7 mouse cellular contexts compared by ENCODE assay signal in genomic region chr2:170511073-170511891, GRCm38 (mm10). TPM values are rescaled to one million over a fixed set of nuclear protein-coding genes. Genes with fewer than 3 reads are reported as not detected.
DNase-seq lines count a peak whose midpoint lies in the region; ATAC-seq and TF ChIP-seq lines count a peak whose summit lies in the region.

No protein-coding gene starts in this region.

- 0 out of 2 replicates have a peak, but pooled peaks have one; percentile 14 for TF ChIP-seq POLR2A in small intestine, adult 2 months (IDR thresholded peaks at IDR 0.05; ENCODE audit: low read depth, low read length)

- no peaks in the 10 kb centered on the region for H3K9me3 ChIP-seq in intestine, postnatal 0 days (ENCODE audit: control insufficient read depth)
- H3K9me3 ChIP-seq in midbrain, embryonic 12.5 days, result no peaks in the 10 kb centered on the region

- under 1% methylated on average over 60 of the region's 69 CpGs for WGBS in intestine, postnatal 0 days
- under 1% methylated on average over 56 of the region's 69 CpGs for WGBS in midbrain, embryonic 12.5 days
- under 1% methylated on average over 69 of the region's 69 CpGs for WGBS in small intestine, adult 2 months

- peak overlapping the region; percentile 75 for H3K27ac ChIP-seq in intestine, postnatal 0 days (ENCODE audit: low read depth, low read length)
- peak overlapping the region; percentile 78 for H3K27ac ChIP-seq in midbrain, embryonic 12.5 days (replicated peaks)
- peak overlapping the region; percentile 68 for H3K27ac ChIP-seq in small intestine, adult 2 months (ENCODE audit: insufficient read depth, low read depth, low read length)

- peak; percentile 97 for TF ChIP-seq CTCF in intestine, postnatal 0 days (IDR thresholded peaks at IDR 0.05; ENCODE audit: low read depth)
- peak; percentile 99 for TF ChIP-seq CTCF in small intestine, adult 2 months (IDR thresholded peaks at IDR 0.05; ENCODE audit: extremely low read depth, insufficient read length, insufficient replicate concordance, low read depth, low read length)

- peak overlapping the region; percentile 90 for H3K9ac ChIP-seq in intestine, postnatal 0 days (ENCODE audit: low read depth, low read length)
- peak overlapping the region; percentile 95 for H3K9ac ChIP-seq in midbrain, embryonic 12.5 days (replicated peaks)

- intact Hi-C loops in left cerebral cortex, postnatal 4 days (cut with DNase I), result no loop called here

- H3K4me2 ChIP-seq in intestine, postnatal 0 days (replicated peaks; ENCODE audit: low read depth), result peak overlapping the region; percentile 87
- peak overlapping the region; percentile 82 for H3K4me2 ChIP-seq in midbrain, embryonic 12.5 days (replicated peaks)

- 0 out of 2 replicates have a peak, but pooled peaks cover 3% of the 10 kb centered on the region for H3K27me3 ChIP-seq in intestine, postnatal 0 days (replicated peaks; ENCODE audit: control insufficient read depth, insufficient read depth, low read length)
- H3K27me3 ChIP-seq in midbrain, embryonic 12.5 days, result 0 out of 2 replicates have a peak, but pooled peaks cover 2% of the 10 kb centered on the region
- H3K27me3 ChIP-seq in small intestine, adult 2 months (ENCODE audit: control insufficient read depth, insufficient read depth, low read length), result no peaks in the 10 kb centered on the region

- H3K4me3 ChIP-seq in intestine, postnatal 0 days (ENCODE audit: low read depth, low read length), result peak overlapping the region; percentile 99
- H3K4me3 ChIP-seq in midbrain, embryonic 12.5 days, result peak overlapping the region; percentile 97
- peak overlapping the region; percentile 84 for H3K4me3 ChIP-seq in small intestine, adult 2 months (ENCODE audit: low read depth, low read length)

- peaks cover 7% of the 10 kb centered on the region for H3K36me3 ChIP-seq in intestine, postnatal 0 days (ENCODE audit: control insufficient read depth, insufficient read depth)
- H3K36me3 ChIP-seq in midbrain, embryonic 12.5 days, result peaks cover 10% of the 10 kb centered on the region
- H3K36me3 ChIP-seq in small intestine, adult 2 months (ENCODE audit: control insufficient read depth, insufficient read depth, low read length), result peaks cover 2% of the 10 kb centered on the region

- peak; percentile 93 for DNase-seq in adrenal gland, adult 2 months
- DNase-seq in embryo, embryonic 11.5 days (ENCODE audit: low read depth, low spot score), result peak; percentile 86
- peak; percentile 88 to 90 for DNase-seq in gastrocnemius, postnatal 4 days (ENCODE audit: low spot score in 2 of 2)
- peak; percentile 92 for DNase-seq in left cerebral cortex, postnatal 4 days

- H3K4me1 ChIP-seq in intestine, postnatal 0 days (replicated peaks; ENCODE audit: control insufficient read depth, insufficient read depth, low read length), result no peaks in the 10 kb centered on the region
- peaks cover 22% of the 10 kb centered on the region for H3K4me1 ChIP-seq in midbrain, embryonic 12.5 days
- H3K4me1 ChIP-seq in small intestine, adult 2 months (ENCODE audit: control insufficient read depth, insufficient read depth, insufficient read length, low read length), result peaks cover 5% of the 10 kb centered on the region; the same call in 1 of the 2 replicates

- ATAC-seq in intestine, postnatal 0 days, result peak; percentile 85
- ATAC-seq in midbrain, embryonic 12.5 days (ENCODE audit: low FRiP score, low read depth), result peak; percentile 84

RNA-seq across cellular contexts. Expression of gene Cyp24a1, which starts 14.3 kb away (rescaled TPM):
- not detected for total RNA-seq in adrenal gland, adult 2 months (2021)
- 0.04 and 0.06 TPM in 2 replicates for polyA plus RNA-seq in adrenal gland, adult 2 months (2012; rRNA removed)
- total RNA-seq in gastrocnemius, postnatal 4 days (2021), result not detected
- polyA plus RNA-seq in intestine, postnatal 0 days (2015; fragmentation: Nextera tagmentation; extraction: Ambion mirVana), result not detected in 2 replicates
- total RNA-seq in left cerebral cortex, postnatal 4 days (2021), result not detected
- 0.08 TPM in 1 of 2 replicates, not detected in the other for polyA plus RNA-seq in midbrain, embryonic 12.5 days (2016; fragmentation: Nextera tagmentation; extraction: Ambion mirVana)
- not detected in 2 replicates for polyA plus RNA-seq in small intestine, adult 2 months (2012; rRNA removed)

RNA-seq across cellular contexts. Expression of gene Pfdn4, which starts 15.1 kb away (rescaled TPM):
- 10 to 100 TPM; 10.1 to 21.0 TPM for total RNA-seq in adrenal gland, adult 2 months (2021)
- polyA plus RNA-seq in adrenal gland, adult 2 months (2012; rRNA removed), result 3.8 and 4.1 TPM in 2 replicates
- 10 to 100 TPM; 22.7 to 32.4 TPM for total RNA-seq in gastrocnemius, postnatal 4 days (2021)
- 54.6 and 58.3 TPM in 2 replicates for polyA plus RNA-seq in intestine, postnatal 0 days (2015; fragmentation: Nextera tagmentation; extraction: Ambion mirVana)
- total RNA-seq in left cerebral cortex, postnatal 4 days (2021), result 10 to 100 TPM; 44.1 to 53.1 TPM
- polyA plus RNA-seq in midbrain, embryonic 12.5 days (2016; fragmentation: Nextera tagmentation; extraction: Ambion mirVana), result 120 and 136 TPM in 2 replicates
- 0.98 and 1.2 TPM in 2 replicates for polyA plus RNA-seq in small intestine, adult 2 months (2012; rRNA removed)

Comparison
In these comparisons a context has a peak if more than half of its experiments do, and no peak if none do; other contexts are left out.
1. Peak in every context shown above with its lines: DNase-seq, ATAC-seq, H3K4me3 ChIP-seq and H3K27ac ChIP-seq.
2. RNA of gene Pfdn4, which starts 15.1 kb away (polyA plus RNA-seq): 120 to 136 TPM in midbrain, embryonic 12.5 days and 54.6 to 58.3 TPM in intestine, postnatal 0 days; 3.8 to 4.1 TPM in adrenal gland, adult 2 months and 0.98 to 1.2 TPM in small intestine, adult 2 months; every median in the first group is over 10 times any median in the second.